Mouse (Mus musculus): ENCODE measurements at regions not wholly inside any gene's neighbourhood (a gene's known extent, or its start where the extent isn't known, plus 50 kb on each side); places are given as distances from the start of the nearest gene placed in this dataset.
"Not testable (repeated sequence)": the region's sequence is repeated elsewhere in the genome, so short reads cannot be mapped to it uniquely, and the experiment has no call there.

DNA sequence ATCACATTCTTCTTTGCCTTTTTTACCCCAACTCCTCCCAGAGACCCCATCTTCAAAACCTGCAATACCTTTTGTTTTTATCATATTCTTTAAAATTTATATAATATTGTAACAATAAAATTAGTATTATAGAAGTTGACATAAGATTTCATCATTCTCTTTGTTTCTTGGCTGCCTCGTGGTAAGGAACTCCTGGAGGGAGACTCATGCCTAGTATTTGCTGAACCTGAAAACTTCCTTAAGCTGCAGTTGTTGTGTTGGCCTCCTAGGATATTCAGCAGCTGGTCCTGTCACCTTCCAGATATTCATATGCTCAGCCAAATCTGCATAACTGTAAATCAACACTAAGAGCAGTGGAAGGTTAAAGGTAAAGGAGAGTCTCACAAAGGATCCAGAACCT, 240.7 kb upstream of the Scgb2a2 start:
- not testable (repeated sequence) for DNase-seq

GRCm38 (mm10) chr19:9619644-9620043, 227.7 kb upstream of the Scgb2a2 start:
- peak; percentile 76 for DNase-seq

Data from heart, adult 11 months (tissue).